12 mouse cellular contexts compared by ENCODE assay signal in the genomic region with DNA sequence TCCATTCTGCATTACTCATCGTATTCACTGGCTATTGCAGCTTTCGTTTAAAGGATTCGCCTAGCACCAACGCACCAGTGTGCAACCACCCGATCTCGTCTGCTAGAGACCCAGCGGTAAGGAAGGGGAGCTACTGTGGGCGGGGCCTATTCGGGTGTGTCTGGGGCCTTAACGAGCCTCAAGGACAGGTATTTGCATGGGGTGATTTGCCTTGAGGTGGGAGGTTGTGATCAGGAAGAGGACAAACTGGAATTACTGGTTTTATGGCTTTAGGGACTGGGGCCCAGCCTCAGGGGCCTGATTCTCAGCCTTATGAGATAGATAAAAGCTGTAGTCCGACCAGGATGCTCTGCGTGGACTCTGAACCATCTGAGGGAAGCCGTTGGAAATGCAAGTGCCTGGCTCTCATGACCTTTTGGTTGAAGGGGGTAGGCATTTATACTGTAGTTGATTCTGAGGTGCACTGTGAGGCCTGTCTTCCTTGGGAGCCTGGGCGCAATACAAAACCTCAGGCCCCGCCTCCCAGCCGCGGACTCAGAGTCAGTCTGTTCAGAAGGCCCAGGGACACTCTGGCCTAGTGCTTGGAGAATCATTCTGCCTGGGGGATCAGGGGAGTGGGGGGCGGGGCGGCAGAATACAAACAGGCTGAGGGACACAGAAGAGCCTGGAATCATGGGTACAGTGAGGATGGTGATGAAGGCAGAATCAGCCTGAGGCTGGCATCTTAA. TPM values are rescaled to one million over a fixed set of nuclear protein-coding genes. Genes with fewer than 3 reads are reported as not detected.
DNase-seq lines count a peak whose midpoint lies in the region; ATAC-seq and TF ChIP-seq lines count a peak whose summit lies in the region.
"Had no signal": no experiment of that assay in that cellular context is flagged by ENCODE, and none has a peak within 500 bp of the region (broad histone marks: within the 10 kb centered on the region; RNA-seq: fewer than 3 reads in every experiment).

No protein-coding gene starts in this region.

- no peak overlapping the region for H3K9ac ChIP-seq in hindbrain, embryonic 13.5 days
- H3K9ac ChIP-seq in embryonic facial prominence, embryonic 13.5 days: no peak overlapping the region
- H3K9ac ChIP-seq: forebrain, embryonic 12.5 days; midbrain, embryonic 13.5 days had no signal

- peaks cover 14% of the 10 kb centered on the region for H3K4me1 ChIP-seq in hindbrain, embryonic 10.5 days (replicated peaks)
- 0 out of 2 replicates have a peak, but pooled peaks cover 3% of the 10 kb centered on the region for H3K4me1 ChIP-seq in hindbrain, embryonic 13.5 days (replicated peaks)
- peaks cover 28% of the 10 kb centered on the region for H3K4me1 ChIP-seq in E14TG2a.4 (replicated peaks; ENCODE audit: low read depth, low read length)
- H3K4me1 ChIP-seq in embryonic facial prominence, embryonic 13.5 days: peaks cover 12% of the 10 kb centered on the region
- H3K4me1 ChIP-seq: forebrain, embryonic 12.5 days; midbrain, embryonic 13.5 days had no signal

- ATAC-seq in hindbrain, embryonic 13.5 days (ENCODE audit: low FRiP score): no peak
- ATAC-seq in embryonic facial prominence, embryonic 13.5 days (ENCODE audit: insufficient number of reproducible peaks, insufficient read depth, low FRiP score, low TSS enrichment, low read depth): peak; percentile 62; the same call in 1 of the 2 replicates
- ATAC-seq: inflammation-experienced regulatory T-cells, adult 6 months; midbrain, embryonic 13.5 days had no signal

- no peak overlapping the region for H3K4me3 ChIP-seq in hindbrain, embryonic 10.5 days
- no peak overlapping the region for H3K4me3 ChIP-seq in hindbrain, embryonic 13.5 days
- H3K4me3 ChIP-seq in E14TG2a.4 (replicated peaks; ENCODE audit: low read length): peak overlapping the region; percentile 58
- no peak overlapping the region for H3K4me3 ChIP-seq in embryonic facial prominence, embryonic 13.5 days
- H3K4me3 ChIP-seq: forebrain, embryonic 12.5 days; midbrain, embryonic 13.5 days had no signal

- 40% methylated on average over 19 of the region's 19 CpGs for WGBS in hindbrain, embryonic 10.5 days
- 47% methylated on average over 19 of the region's 19 CpGs for WGBS in hindbrain, embryonic 13.5 days
- WGBS in embryonic facial prominence, embryonic 13.5 days: 32% methylated on average over 19 of the region's 19 CpGs

- TF ChIP-seq CTCF in E14TG2a.4 (conservative IDR thresholded peaks at IDR 0.05; ENCODE audit: low read length): no peak

- no peaks in the 10 kb centered on the region for H3K36me3 ChIP-seq in hindbrain, embryonic 10.5 days
- no peaks in the 10 kb centered on the region for H3K36me3 ChIP-seq in hindbrain, embryonic 13.5 days
- H3K36me3 ChIP-seq in E14TG2a.4 (ENCODE audit: insufficient read depth, low read length): peaks cover 11% of the 10 kb centered on the region
- H3K36me3 ChIP-seq in embryonic facial prominence, embryonic 13.5 days: no peaks in the 10 kb centered on the region
- H3K36me3 ChIP-seq: forebrain, embryonic 12.5 days; midbrain, embryonic 13.5 days had no signal

- H3K4me2 ChIP-seq in hindbrain, embryonic 13.5 days: no peak overlapping the region
- H3K4me2 ChIP-seq in embryonic facial prominence, embryonic 13.5 days: 0 out of 2 replicates have a peak overlapping the region, but pooled peaks have one; percentile 5
- H3K4me2 ChIP-seq: forebrain, embryonic 12.5 days; midbrain, embryonic 13.5 days had no signal

- DNase-seq in hindbrain, embryonic 10.5 days (ENCODE audit: low spot score): peak; percentile 11
- DNase-seq in lung, postnatal 14 days: peak; percentile 17
- DNase-seq in right cerebral cortex, postnatal 36 days (ENCODE audit: low spot score in 2 of 2): no peak
- no peak for DNase-seq in cerebellum, postnatal 25 days
- no peak for DNase-seq in adrenal gland, adult 8-10 months
- DNase-seq: cerebellum, adult 2 months had no signal

- peak overlapping the region; percentile 56 for H3K27ac ChIP-seq in hindbrain, embryonic 10.5 days
- no peak overlapping the region for H3K27ac ChIP-seq in hindbrain, embryonic 13.5 days
- peak overlapping the region; percentile 44; the same call in 1 of the 2 replicates for H3K27ac ChIP-seq in embryonic facial prominence, embryonic 13.5 days
- H3K27ac ChIP-seq: forebrain, embryonic 12.5 days; midbrain, embryonic 13.5 days had no signal

- no peaks in the 10 kb centered on the region for H3K9me3 ChIP-seq in hindbrain, embryonic 10.5 days
- H3K9me3 ChIP-seq in hindbrain, embryonic 13.5 days: no peaks in the 10 kb centered on the region
- peaks cover 5% of the 10 kb centered on the region for H3K9me3 ChIP-seq in E14TG2a.4 (ENCODE audit: low read length)
- no peaks in the 10 kb centered on the region for H3K9me3 ChIP-seq in embryonic facial prominence, embryonic 13.5 days
- H3K9me3 ChIP-seq: forebrain, embryonic 12.5 days; midbrain, embryonic 13.5 days had no signal

- H3K27me3 ChIP-seq in hindbrain, embryonic 10.5 days (ENCODE audit: insufficient read depth, poor library complexity, severe bottlenecking): no peaks in the 10 kb centered on the region
- H3K27me3 ChIP-seq in hindbrain, embryonic 13.5 days: no peaks in the 10 kb centered on the region
- H3K27me3 ChIP-seq in E14TG2a.4 (ENCODE audit: insufficient read depth, low read length): no peaks in the 10 kb centered on the region
- no peaks in the 10 kb centered on the region for H3K27me3 ChIP-seq in embryonic facial prominence, embryonic 13.5 days
- H3K27me3 ChIP-seq: forebrain, embryonic 12.5 days; midbrain, embryonic 13.5 days had no signal

RNA-seq across cellular contexts. Expression of a gene that starts 46.7 kb away (rescaled TPM):
- polyA plus RNA-seq in hindbrain, embryonic 10.5 days (2016; fragmentation: Nextera tagmentation; extraction: Ambion mirVana): 92.4 and 100 TPM in 2 replicates
- 81.7 and 88.4 TPM in 2 replicates for polyA plus RNA-seq in hindbrain, embryonic 13.5 days (2015; fragmentation: Nextera tagmentation; extraction: Ambion mirVana)
- polyA plus RNA-seq in embryonic facial prominence, embryonic 13.5 days (2015; fragmentation: Nextera tagmentation; extraction: Ambion mirVana): 83.2 and 87.8 TPM in 2 replicates
- 100 to 1,000 TPM; 119 to 143 (median 134) TPM for total RNA-seq in adrenal gland, adult 8-10 months (2022)

Comparison
In these comparisons a context has a peak if more than half of its experiments do, and no peak if none do; other contexts are left out.
1. DNase-seq: peak in hindbrain, embryonic 10.5 days (single experiment) and lung, postnatal 14 days (single experiment); none in right cerebral cortex, postnatal 36 days (0 of 2), cerebellum, postnatal 25 days (0 of 2) and adrenal gland, adult 8-10 months (single experiment).